Mouse (Mus musculus) olfactory bulb, adult 2 months (tissue): Measurements from ENCODE around the gene Rell1. TPM values are rescaled to one million over a fixed set of nuclear protein-coding genes. Genes with fewer than 3 reads are reported as not detected.
A peak's percentile ranks its signal among the peaks of the same experiment; 100 is the strongest.

Source experiments
- H3K27ac ChIP-seq: fragments of 200-500 bp; 2 replicates; pipeline ENCODE4 v1.5.1; 2012; ENCODE audit warnings: low read depth, low read length; ENCODE audit not compliant: insufficient read depth
- H3K4me1 ChIP-seq: fragments of 200-500 bp; 2 replicates; pipeline ENCODE4 v1.6.1; 2012; ENCODE audit warnings: low read length; ENCODE audit not compliant: control insufficient read depth, insufficient read depth
- H3K4me3 ChIP-seq: fragments of 200-500 bp; 2 replicates; pipeline ENCODE4 v1.5.1; 2012; ENCODE audit warnings: mild to moderate bottlenecking, low read depth, low read length, moderate library complexity; ENCODE audit not compliant: insufficient read depth
- CTCF ChIP-seq: fragments of 200-500 bp; IDR thresholded peaks from 2 replicates; pipeline ENCODE4 v1.5.1; 2012; ENCODE audit warnings: low read depth, mild to moderate bottlenecking, low read length, moderate library complexity; ENCODE audit not compliant: insufficient read depth
- POLR2A ChIP-seq: fragments of 200-500 bp; IDR thresholded peaks from 2 replicates; pipeline ENCODE4 v1.6.1; 2012; ENCODE audit warnings: mild to moderate bottlenecking, low read depth, low read length, moderate library complexity; ENCODE audit not compliant: insufficient read depth
- WGBS: fragments of 180-500 bp; shearing (Covaris S2); methylation state at CpG from one replicate; pipeline ENCODE4 v1.1.7; 2018; 5-methylcytosine and 5-hydroxymethylcytosine counted together
- polyA plus RNA-seq: library from polyadenylated mRNA; stranded (reverse); fragments of >200 nt; gene quantifications from 2 replicates; pipeline ENCODE4 v1.2.4, GENCODE M21; 2012; ENCODE audit warnings: low replicate concordance; ENCODE audit not compliant: missing spikeins, insufficient read depth, insufficient read length

The Rell1 gene
- polyA plus RNA-seq, 1 experiment = not detected

DNA sequence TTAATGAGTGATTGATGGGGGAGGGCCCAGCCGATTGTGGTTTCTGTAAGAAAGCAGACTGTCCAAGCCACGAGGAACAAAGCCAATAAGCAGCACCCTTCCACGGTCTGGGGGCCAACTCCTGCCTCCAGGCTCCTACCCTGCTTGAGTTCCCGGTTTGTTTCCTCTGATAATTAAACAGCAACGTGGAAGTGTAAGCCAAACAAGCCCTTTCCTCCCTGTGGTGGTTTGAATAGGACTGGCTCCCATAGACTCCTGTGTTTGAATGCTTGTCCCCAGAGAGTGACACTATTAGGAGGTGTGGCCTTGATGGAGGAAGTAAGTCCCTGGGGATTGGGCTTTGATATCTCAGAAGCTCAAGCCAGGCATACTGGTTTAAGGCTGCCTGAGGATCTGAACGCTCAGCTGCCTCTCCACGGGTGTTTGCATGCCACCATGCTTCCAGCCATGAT lies 1.6 kb upstream of the Rell1 start:
- no peak for TF ChIP-seq CTCF
- H3K4me3 ChIP-seq = no peak overlapping the region
- H3K27ac ChIP-seq = no peak overlapping the region
- H3K4me1 ChIP-seq = no peaks in the 10 kb centered on the region
- 31% methylated on average over 7 of the region's 7 CpGs for WGBS

DNA sequence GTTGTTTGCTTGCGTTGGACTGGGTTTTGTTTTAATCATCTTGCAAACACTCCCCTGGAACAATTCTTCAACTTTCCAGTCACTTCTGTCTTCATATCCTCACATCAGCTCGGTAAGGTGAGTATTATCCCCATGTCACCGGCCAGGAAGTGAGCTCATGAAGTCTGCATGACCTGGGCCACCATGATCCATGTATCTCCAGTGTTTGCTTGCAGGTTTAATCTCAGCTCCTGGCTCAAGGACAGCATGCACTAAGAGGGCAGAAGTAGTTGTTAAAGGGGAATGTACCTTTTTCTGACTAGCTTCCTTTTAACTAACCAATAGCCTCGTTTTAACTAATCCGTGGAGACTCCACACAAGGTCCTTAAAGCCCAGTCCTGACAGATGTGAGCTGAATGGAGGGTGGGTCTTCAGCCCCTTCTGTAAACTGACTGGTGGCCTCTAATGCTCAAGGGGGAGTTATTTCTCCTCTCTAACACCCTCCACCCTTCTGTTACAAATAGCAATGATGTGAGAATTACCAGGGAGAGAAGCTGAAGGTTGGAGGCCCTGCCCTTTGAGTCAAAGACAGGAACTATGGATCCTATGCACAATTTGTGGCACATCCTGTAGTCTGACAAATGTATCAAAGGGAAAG lies 897 bp upstream of the Rell1 start:
- 35% methylated on average over 5 of the region's 5 CpGs for WGBS
- no peak for TF ChIP-seq CTCF
- TF ChIP-seq POLR2A = no peak
- no peaks in the 10 kb centered on the region for H3K4me1 ChIP-seq
- no peak overlapping the region for H3K27ac ChIP-seq
- no peak overlapping the region for H3K4me3 ChIP-seq

DNA sequence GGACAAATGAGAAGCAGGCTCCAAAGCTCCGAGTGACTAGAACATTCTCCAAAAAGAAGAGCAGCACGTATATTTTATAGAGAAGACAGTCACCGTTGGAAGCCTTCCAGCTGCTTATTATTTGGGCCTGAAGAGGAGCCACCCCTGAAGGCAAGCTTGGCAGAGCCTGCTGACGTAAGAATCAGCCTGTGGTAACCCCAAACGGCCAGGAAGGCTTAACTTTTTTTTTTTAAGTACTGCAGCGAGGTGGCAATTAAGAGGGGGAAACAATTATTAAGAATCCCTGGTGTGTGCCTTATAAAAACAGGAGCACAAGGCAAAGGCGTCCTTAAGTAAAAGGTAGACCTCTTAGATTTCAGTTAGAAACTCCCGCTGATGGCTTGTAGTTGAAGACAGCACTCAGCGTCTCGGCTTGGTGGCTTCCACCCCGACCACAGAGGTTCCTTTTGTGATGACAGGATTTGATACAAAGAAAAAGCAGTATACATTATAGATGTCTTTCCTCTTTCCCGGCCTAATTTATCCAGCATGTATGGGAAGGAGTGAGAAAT lies 1.0 kb downstream of the Rell1 start:
- TF ChIP-seq CTCF (no peak), POLR2A (no peak)
- no peaks in the 10 kb centered on the region for H3K4me1 ChIP-seq
- no peak overlapping the region for H3K27ac ChIP-seq
- H3K4me3 ChIP-seq = peak overlapping the region; percentile 9; the same call in 1 of the 2 replicates
- WGBS = 4% methylated on average over 12 of the region's 12 CpGs

- Histone ChIP-seq H3K4me1 (no peaks in the 10 kb centered on the region), H3K4me3 (no peak overlapping the region), H3K27ac (no peak overlapping the region)
- TF ChIP-seq CTCF (no peak), POLR2A (no peak)
- 77% methylated on average over 4 of the region's 4 CpGs for WGBS
These were observed 2.3 kb downstream of the Rell1 start for GRCm38 (mm10) chr5:63966379-63966778.

GRCm38 (mm10) chr5:63965946-63966345 lies 2.8 kb downstream of the Rell1 start:
- TF ChIP-seq CTCF (no peak), POLR2A (no peak)
- H3K4me3 ChIP-seq = no peak overlapping the region
- WGBS = 94% methylated on average over 1 of the region's 1 CpGs
- no peaks in the 10 kb centered on the region for H3K4me1 ChIP-seq
- H3K27ac ChIP-seq = no peak overlapping the region

GRCm38 (mm10) chr5:63964576-63964975 lies 4.1 kb downstream of the Rell1 start:
- TF ChIP-seq CTCF = no peak
- no peak for TF ChIP-seq POLR2A
- H3K4me3 ChIP-seq = no peak overlapping the region
- WGBS = 80% methylated on average over 8 of the region's 8 CpGs
- no peaks in the 10 kb centered on the region for H3K4me1 ChIP-seq
- no peak overlapping the region for H3K27ac ChIP-seq

DNA sequence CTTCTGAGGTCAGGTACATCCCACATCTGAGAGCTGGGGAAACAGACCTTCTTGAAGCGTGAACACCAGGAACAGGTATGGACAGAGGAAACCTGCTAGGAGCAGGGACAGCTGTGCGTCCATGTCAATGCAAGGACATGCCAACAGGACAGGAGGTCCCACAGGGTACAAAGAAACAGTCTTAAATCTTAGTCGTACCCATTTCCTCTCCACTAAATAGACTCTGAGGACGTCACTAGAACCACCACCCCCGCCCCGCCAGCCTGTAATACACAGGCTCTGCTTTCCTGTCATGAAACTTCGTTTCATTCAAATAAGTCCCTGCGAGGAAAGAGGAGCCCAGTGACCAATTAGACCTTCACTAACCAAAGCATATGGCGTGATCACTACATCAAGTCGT lies 7.0 kb downstream of the Rell1 start:
- 90% methylated on average over 10 of the region's 10 CpGs for WGBS
- H3K4me3 ChIP-seq = no peak overlapping the region
- no peak for TF ChIP-seq CTCF
- no peak for TF ChIP-seq POLR2A
- H3K27ac ChIP-seq = no peak overlapping the region
- H3K4me1 ChIP-seq = no peaks in the 10 kb centered on the region

DNA sequence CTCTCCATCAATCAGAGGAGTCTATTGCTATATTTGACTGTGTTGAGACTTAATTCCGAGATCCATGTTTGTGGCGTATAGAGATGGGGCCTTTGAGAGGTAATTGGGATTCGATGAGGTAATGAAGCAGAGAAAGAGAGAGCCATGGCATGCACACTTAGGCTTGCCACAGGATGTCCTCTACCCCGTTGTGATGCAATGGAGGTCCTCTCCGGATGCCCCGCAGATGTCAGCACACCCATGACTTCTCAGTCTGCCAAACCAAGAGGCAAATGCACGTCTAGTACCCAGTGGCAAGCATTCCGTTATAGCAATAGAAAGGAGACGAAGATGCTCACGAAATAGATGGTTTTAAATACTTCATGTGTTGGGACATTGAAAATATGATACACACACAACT lies 8.1 kb downstream of the Rell1 start:
- no peak overlapping the region for H3K27ac ChIP-seq
- TF ChIP-seq CTCF (no peak), POLR2A (no peak)
- WGBS = 96% methylated on average over 10 of the region's 10 CpGs
- H3K4me1 ChIP-seq = no peaks in the 10 kb centered on the region
- H3K4me3 ChIP-seq = no peak overlapping the region

GRCm38 (mm10) chr5:63958963-63959708 lies 9.6 kb downstream of the Rell1 start:
- no peak overlapping the region for H3K27ac ChIP-seq
- 89% methylated on average over 18 of the region's 18 CpGs for WGBS
- TF ChIP-seq POLR2A (no peak), CTCF (no peak)

More at GRCm38 (mm10) chr5:63958963-63959708, 9.6 kb downstream of the Rell1 start:
- H3K4me1 ChIP-seq = no peaks in the 10 kb centered on the region
- no peak overlapping the region for H3K4me3 ChIP-seq
